Mouse (Mus musculus): ENCODE results near the gene Olfr378. TPM values are rescaled to one million over a fixed set of nuclear protein-coding genes. Genes with fewer than 3 reads are reported as not detected.

Gene Olfr378
- polyA plus RNA-seq (2012): not detected in 2 replicates

GRCm38 (mm10) chr11:73428377-73428776, at the start of gene Olfr378:
Gene Olfr378, minus strand, starts transcription at chr11:73428477.
- no peak for TF ChIP-seq GATA1 (IDR thresholded peaks at IDR 0.05; ENCODE audit: low read length)

GRCm38 (mm10) chr11:73457408-73457807, 29.1 kb upstream of the Olfr378 start, which contains the start of gene Olfr380:
Gene Olfr380, minus strand, starts transcription at chr11:73457508.
- TF ChIP-seq GATA1 (IDR thresholded peaks at IDR 0.05; ENCODE audit: low read length): no peak

GRCm38 (mm10) chr11:73399514-73399913, 28.8 kb downstream of the Olfr378 start, which contains the start of gene Olfr1:
Gene Olfr1, minus strand, starts transcription at chr11:73399614.
- TF ChIP-seq GATA1 (IDR thresholded peaks at IDR 0.05; ENCODE audit: low read length): no peak

- TF ChIP-seq GATA1 (IDR thresholded peaks at IDR 0.05; ENCODE audit: low read length): no peak
Measured at GRCm38 (mm10) chr11:73395374-73395773, 32.9 kb downstream of the Olfr378 start.

Other genes starting within 250 kb of the Olfr378 start
- gene Ctns, start 229.4 kb downstream of the Olfr378 start, polyA plus RNA-seq (2012): 1.8 and 3.1 TPM in 2 replicates
- gene Shpk, start 229.0 kb downstream of the Olfr378 start, polyA plus RNA-seq (2012): 1.3 TPM in 2 replicates
- gene Trpv1, start 194.2 kb downstream of the Olfr378 start, polyA plus RNA-seq (2012): not detected in 2 replicates
- gene Trpv3, start 161.1 kb downstream of the Olfr378 start, polyA plus RNA-seq (2012): not detected in 2 replicates
- gene Aspa, start 98.9 kb downstream of the Olfr378 start, polyA plus RNA-seq (2012): not detected in 2 replicates
- not detected in 2 replicates for gene Gm49340, start 98.7 kb downstream of the Olfr378 start, polyA plus RNA-seq (2012)
- not detected in 2 replicates for gene Spata22, start 98.7 kb downstream of the Olfr378 start, polyA plus RNA-seq (2012)
- not detected in 2 replicates for gene Olfr20, start 77.7 kb downstream of the Olfr378 start, polyA plus RNA-seq (2012)
- not detected in 2 replicates for gene Olfr376, start 57.2 kb downstream of the Olfr378 start, polyA plus RNA-seq (2012)
- not detected in 2 replicates for gene Olfr1, start 28.9 kb downstream of the Olfr378 start, polyA plus RNA-seq (2012)
- gene Olfr380, start 29.0 kb upstream of the Olfr378 start, polyA plus RNA-seq (2012): not detected in 2 replicates
- not detected in 2 replicates for gene Olfr381, start 63.1 kb upstream of the Olfr378 start, polyA plus RNA-seq (2012)
- not detected in 2 replicates for gene Olfr382, start 88.7 kb upstream of the Olfr378 start, polyA plus RNA-seq (2012)
- not detected in 2 replicates for gene Olfr385, start 164.5 kb upstream of the Olfr378 start, polyA plus RNA-seq (2012)
- gene Olfr384, start 170.1 kb upstream of the Olfr378 start, polyA plus RNA-seq (2012): not detected in 2 replicates